Mouse (Mus musculus) midbrain, embryonic 12.5 days (tissue): Measurements from ENCODE around the gene Deup1. TPM values are rescaled to one million over a fixed set of nuclear protein-coding genes. Genes with fewer than 3 reads are reported as not detected.

Experiments used
- ATAC-seq: fragments of 200-750 bp; cut with Nextera tagmentation; 2 replicates; pipeline ENCODE4 v1.8.0; 2017; ENCODE audit warnings: low read depth, moderate TSS enrichment, moderate library complexity; ENCODE audit not compliant: low FRiP score
- H3K27ac ChIP-seq: fragments of 300-500 bp; sonication (generic); replicated peaks from 2 replicates; pipeline ENCODE4 v1.5.1; 2016; ENCODE audit warnings: mild to moderate bottlenecking
- H3K27me3 ChIP-seq: fragments of 300-500 bp; sonication (generic); 2 replicates; pipeline ENCODE4 v1.6.1; 2016; ENCODE audit warnings: mild to moderate bottlenecking
- H3K36me3 ChIP-seq: fragments of 300-500 bp; sonication (generic); 2 replicates; pipeline ENCODE4 v1.6.1; 2016
- H3K4me1 ChIP-seq: fragments of 300-500 bp; sonication (generic); 2 replicates; pipeline ENCODE4 v1.6.1; 2016
- H3K4me2 ChIP-seq: fragments of 300-500 bp; sonication (generic); replicated peaks from 2 replicates; pipeline ENCODE4 v1.6.1; 2016; ENCODE audit warnings: mild to moderate bottlenecking, moderate library complexity
- H3K4me3 ChIP-seq: fragments of 300-500 bp; sonication (generic); 2 replicates; pipeline ENCODE4 v1.5.1; 2016; ENCODE audit warnings: mild to moderate bottlenecking
- H3K9ac ChIP-seq: fragments of 300-500 bp; sonication (generic); replicated peaks from 2 replicates; pipeline ENCODE4 v1.6.1; 2016; ENCODE audit warnings: mild to moderate bottlenecking, moderate library complexity
- H3K9me3 ChIP-seq: fragments of 300-500 bp; sonication (generic); 2 replicates; pipeline ENCODE4 v1.6.1; 2016; ENCODE audit warnings: mild to moderate bottlenecking
- WGBS: fragments of 180-500 bp; shearing (Covaris S2); methylation state at CpG from one replicate; pipeline ENCODE4 v1.1.7; 2016; 5-methylcytosine and 5-hydroxymethylcytosine counted together
- polyA plus RNA-seq: library from polyadenylated mRNA; unstranded; fragments of >200 nt; fragmentation: Nextera tagmentation; extraction: Ambion mirVana; gene quantifications from 2 replicates; pipeline ENCODE4 v1.2.1, GENCODE M21; 2016

Deup1 gene
- polyA plus RNA-seq, 1 experiment from 2014 or later, result 0.59 TPM

GRCm38 (mm10) chr9:15527846-15528245 lies 99.9 kb downstream of the Deup1 start:
- 65% methylated on average over 6 of the region's 6 CpGs for WGBS
- ATAC-seq, result no peak

GRCm38 (mm10) chr9:15526539-15526938 lies 101.2 kb downstream of the Deup1 start:
- WGBS, result 72% methylated on average over 7 of the region's 7 CpGs

More at GRCm38 (mm10) chr9:15527846-15528245, 99.9 kb downstream of the Deup1 start:
- no peaks in the 10 kb centered on the region for H3K27me3 ChIP-seq
- H3K9ac ChIP-seq, result no peak overlapping the region
- no peak overlapping the region for H3K27ac ChIP-seq
- H3K36me3 ChIP-seq, result no peaks in the 10 kb centered on the region
- no peak overlapping the region for H3K4me3 ChIP-seq
- H3K4me2 ChIP-seq, result no peak overlapping the region
- no peaks in the 10 kb centered on the region for H3K9me3 ChIP-seq
- peaks cover 15% of the 10 kb centered on the region for H3K4me1 ChIP-seq

GRCm38 (mm10) chr9:15525246-15525645 lies 102.5 kb downstream of the Deup1 start:
- H3K4me2 ChIP-seq, result no peak overlapping the region
- H3K27me3 ChIP-seq, result no peaks in the 10 kb centered on the region
- H3K27ac ChIP-seq, result no peak overlapping the region
- no peak for ATAC-seq
- H3K36me3 ChIP-seq, result no peaks in the 10 kb centered on the region
- no peak overlapping the region for H3K9ac ChIP-seq
- WGBS, result 85% methylated on average over 8 of the region's 8 CpGs
- H3K4me3 ChIP-seq, result no peak overlapping the region
- H3K4me1 ChIP-seq, result peaks cover 15% of the 10 kb centered on the region
- H3K9me3 ChIP-seq, result no peaks in the 10 kb centered on the region

More at GRCm38 (mm10) chr9:15526539-15526938, 101.2 kb downstream of the Deup1 start:
- H3K27ac ChIP-seq, result no peak overlapping the region
- H3K27me3 ChIP-seq, result no peaks in the 10 kb centered on the region
- no peak overlapping the region for H3K4me2 ChIP-seq
- no peaks in the 10 kb centered on the region for H3K9me3 ChIP-seq
- no peak for ATAC-seq
- no peaks in the 10 kb centered on the region for H3K36me3 ChIP-seq
- no peak overlapping the region for H3K4me3 ChIP-seq
- H3K4me1 ChIP-seq, result peaks cover 15% of the 10 kb centered on the region
- no peak overlapping the region for H3K9ac ChIP-seq

- no peak for ATAC-seq
- WGBS, result 83% methylated on average over 6 of the region's 6 CpGs
- Histone ChIP-seq H3K4me1 (peaks cover 3% of the 10 kb centered on the region; the same call in 1 of the 2 replicates), H3K4me2 (no peak overlapping the region), H3K27me3 (no peaks in the 10 kb centered on the region), H3K27ac (no peak overlapping the region), H3K9me3 (no peaks in the 10 kb centered on the region), H3K9ac (no peak overlapping the region), H3K4me3 (no peak overlapping the region), H3K36me3 (no peaks in the 10 kb centered on the region)
Observed at GRCm38 (mm10) chr9:15523646-15524045, 104.1 kb downstream of the Deup1 start.

- Histone ChIP-seq H3K9ac (no peak overlapping the region), H3K36me3 (no peaks in the 10 kb centered on the region), H3K4me2 (no peak overlapping the region), H3K9me3 (no peaks in the 10 kb centered on the region), H3K4me3 (no peak overlapping the region), H3K27me3 (no peaks in the 10 kb centered on the region), H3K27ac (no peak overlapping the region), H3K4me1 (no peaks in the 10 kb centered on the region)
- WGBS, result 84% methylated on average over 5 of the region's 5 CpGs
- no peak for ATAC-seq
Observed at GRCm38 (mm10) chr9:15522887-15523286, 104.8 kb downstream of the Deup1 start.

- WGBS, result 97% methylated on average over 10 of the region's 10 CpGs
- Histone ChIP-seq H3K9ac (no peak overlapping the region), H3K9me3 (no peaks in the 10 kb centered on the region)
Observed at GRCm38 (mm10) chr9:15522348-15522747, 105.4 kb downstream of the Deup1 start.

GRCm38 (mm10) chr9:15517979-15518378 lies 109.8 kb downstream of the Deup1 start:
- WGBS, result 85% methylated on average over 4 of the region's 4 CpGs
- H3K4me1 ChIP-seq, result no peaks in the 10 kb centered on the region

More at GRCm38 (mm10) chr9:15522348-15522747, 105.4 kb downstream of the Deup1 start:
- no peak overlapping the region for H3K4me2 ChIP-seq
- ATAC-seq, result no peak
- H3K27ac ChIP-seq, result no peak overlapping the region
- H3K36me3 ChIP-seq, result no peaks in the 10 kb centered on the region
- no peaks in the 10 kb centered on the region for H3K4me1 ChIP-seq
- H3K4me3 ChIP-seq, result no peak overlapping the region
- no peaks in the 10 kb centered on the region for H3K27me3 ChIP-seq

GRCm38 (mm10) chr9:15516007-15516406 lies 111.7 kb downstream of the Deup1 start:
- no peak overlapping the region for H3K4me3 ChIP-seq
- WGBS, result 65% methylated on average over 2 of the region's 2 CpGs
- peaks cover 1% of the 10 kb centered on the region; the same call in 1 of the 2 replicates for H3K4me1 ChIP-seq
- H3K27me3 ChIP-seq, result no peaks in the 10 kb centered on the region
- no peak overlapping the region for H3K9ac ChIP-seq
- ATAC-seq, result no peak
- no peaks in the 10 kb centered on the region for H3K36me3 ChIP-seq
- no peaks in the 10 kb centered on the region for H3K9me3 ChIP-seq
- no peak overlapping the region for H3K27ac ChIP-seq
- no peak overlapping the region for H3K4me2 ChIP-seq

More at GRCm38 (mm10) chr9:15517979-15518378, 109.8 kb downstream of the Deup1 start:
- Histone ChIP-seq H3K4me3 (no peak overlapping the region), H3K27me3 (no peaks in the 10 kb centered on the region), H3K36me3 (no peaks in the 10 kb centered on the region), H3K27ac (no peak overlapping the region), H3K4me2 (no peak overlapping the region), H3K9ac (no peak overlapping the region), H3K9me3 (no peaks in the 10 kb centered on the region)
- no peak for ATAC-seq

- peaks cover 11% of the 10 kb centered on the region; the same call in 1 of the 2 replicates for H3K4me1 ChIP-seq
- H3K27ac ChIP-seq, result no peak overlapping the region
- no peak overlapping the region for H3K4me3 ChIP-seq
- no peaks in the 10 kb centered on the region for H3K27me3 ChIP-seq
- no peak for ATAC-seq
- 53% methylated on average over 7 of the region's 7 CpGs for WGBS
- H3K36me3 ChIP-seq, result no peaks in the 10 kb centered on the region
- no peak overlapping the region for H3K9ac ChIP-seq
- H3K4me2 ChIP-seq, result no peak overlapping the region
- no peaks in the 10 kb centered on the region for H3K9me3 ChIP-seq
Observed at GRCm38 (mm10) chr9:15512918-15513317, 114.8 kb downstream of the Deup1 start.

GRCm38 (mm10) chr9:15510557-15511310 lies 117.0 kb downstream of the Deup1 start:
- H3K36me3 ChIP-seq, result no peaks in the 10 kb centered on the region
- H3K9me3 ChIP-seq, result no peaks in the 10 kb centered on the region
- WGBS, result 75% methylated on average over 3 of the region's 3 CpGs
- H3K27me3 ChIP-seq, result no peaks in the 10 kb centered on the region
- H3K9ac ChIP-seq, result no peak overlapping the region
- no peak; the same call in 1 of the 2 replicates for ATAC-seq
- peaks cover 11% of the 10 kb centered on the region; the same call in 1 of the 2 replicates for H3K4me1 ChIP-seq
- no peak overlapping the region for H3K4me2 ChIP-seq
- no peak overlapping the region for H3K27ac ChIP-seq
- H3K4me3 ChIP-seq, result no peak overlapping the region
